ENCODE assay signal across 8 mouse cellular contexts in the genomic region with DNA sequence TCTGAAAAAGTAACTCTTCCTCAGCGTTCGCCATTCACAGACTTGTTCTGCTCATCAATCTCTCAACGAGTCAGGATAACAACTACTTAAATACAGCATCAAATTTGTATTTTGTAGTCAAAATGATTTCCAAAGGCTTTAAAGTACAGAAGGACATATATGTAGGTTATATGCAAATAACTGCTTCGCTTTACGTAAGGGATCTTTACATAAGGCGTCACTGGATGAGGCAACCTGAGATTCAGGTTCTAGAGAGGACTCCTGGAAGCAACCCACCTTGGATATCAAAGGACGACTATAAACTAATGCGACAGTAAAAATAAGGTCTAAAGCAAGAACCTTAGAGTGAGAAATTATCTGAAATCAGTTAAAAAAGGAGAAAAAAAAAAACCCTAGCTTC. TPM values are rescaled to one million over a fixed set of nuclear protein-coding genes. Genes with fewer than 3 reads are reported as not detected.
DNase-seq lines count a peak whose midpoint lies in the region; ATAC-seq and TF ChIP-seq lines count a peak whose summit lies in the region.

No protein-coding gene starts in this region.

- no peak for ATAC-seq in heart, embryonic 15.5 days (replicated peaks; ENCODE audit: insufficient number of reproducible peaks, insufficient read depth, low FRiP score, low read depth)
- ATAC-seq in forebrain, postnatal 0 days, result no peak
- ATAC-seq in megakaryocyte progenitor cell, adult 5-6 weeks (replicated peaks; ENCODE audit: poor library complexity), result no peak
- no peak for ATAC-seq in megakaryocyte, adult 5-6 weeks (ENCODE audit: poor library complexity, severe bottlenecking)

- H3K36me3 ChIP-seq in heart, embryonic 15.5 days, result no peaks in the 10 kb centered on the region
- H3K36me3 ChIP-seq in forebrain, postnatal 0 days (ENCODE audit: insufficient read depth), result no peaks in the 10 kb centered on the region
- no peaks in the 10 kb centered on the region for H3K36me3 ChIP-seq in midbrain, embryonic 10.5 days

- no peak for TF ChIP-seq CTCF in cortical plate, adult 2 months (IDR thresholded peaks at IDR 0.05; ENCODE audit: extremely low read depth, insufficient read depth, low read length)
- TF ChIP-seq CTCF in forebrain, postnatal 0 days (IDR thresholded peaks at IDR 0.05; ENCODE audit: low read depth), result no peak

- 63% methylated on average over 8 of the region's 8 CpGs for WGBS in heart, embryonic 15.5 days
- WGBS in forebrain, postnatal 0 days, result 66% methylated on average over 8 of the region's 8 CpGs
- WGBS in midbrain, embryonic 10.5 days, result 67% methylated on average over 8 of the region's 8 CpGs

- H3K27me3 ChIP-seq in heart, embryonic 15.5 days, result no peaks in the 10 kb centered on the region
- H3K27me3 ChIP-seq in forebrain, postnatal 0 days (ENCODE audit: insufficient read depth, low read length), result no peaks in the 10 kb centered on the region
- H3K27me3 ChIP-seq in midbrain, embryonic 10.5 days (ENCODE audit: low read depth, poor library complexity, severe bottlenecking), result peaks cover 41% of the 10 kb centered on the region

- no peak for DNase-seq in heart, adult 8-10 months (ENCODE audit: low spot score)
- DNase-seq in forebrain, postnatal 0 days, result no peak
- DNase-seq in midbrain, embryonic 10.5 days (ENCODE audit: low spot score), result no peak
- DNase-seq in right cerebral cortex, postnatal 36 days (ENCODE audit: low spot score in 2 of 2), result no peak

- H3K9ac ChIP-seq in heart, embryonic 15.5 days, result 0 out of 2 replicates have a peak overlapping the region, but pooled peaks have one; percentile 82
- peak overlapping the region; percentile 73; the same call in 1 of the 2 replicates for H3K9ac ChIP-seq in forebrain, postnatal 0 days

- no peaks in the 10 kb centered on the region for H3K9me3 ChIP-seq in heart, embryonic 15.5 days (replicated peaks)
- no peaks in the 10 kb centered on the region for H3K9me3 ChIP-seq in forebrain, postnatal 0 days (ENCODE audit: low read length)
- no peaks in the 10 kb centered on the region for H3K9me3 ChIP-seq in midbrain, embryonic 10.5 days (replicated peaks)

- H3K4me3 ChIP-seq in heart, embryonic 15.5 days, result peak overlapping the region; percentile 94
- peak overlapping the region; percentile 98; the same call in 1 of the 2 replicates for H3K4me3 ChIP-seq in cortical plate, adult 2 months (ENCODE audit: insufficient read depth, low read length)
- H3K4me3 ChIP-seq in forebrain, postnatal 0 days (ENCODE audit: low read depth, low read length), result peak overlapping the region; percentile 79
- peak overlapping the region; percentile 77 for H3K4me3 ChIP-seq in midbrain, embryonic 10.5 days

- H3K4me1 ChIP-seq in heart, embryonic 15.5 days (replicated peaks), result peaks cover 12% of the 10 kb centered on the region
- H3K4me1 ChIP-seq in cortical plate, adult 2 months (ENCODE audit: control insufficient read depth, insufficient read depth, low read length), result peaks cover 6% of the 10 kb centered on the region
- H3K4me1 ChIP-seq in forebrain, postnatal 0 days (ENCODE audit: insufficient read depth), result peaks cover 6% of the 10 kb centered on the region
- H3K4me1 ChIP-seq in midbrain, embryonic 10.5 days, result peaks cover 16% of the 10 kb centered on the region

- TF ChIP-seq POLR2A in cortical plate, adult 2 months (IDR thresholded peaks at IDR 0.05; ENCODE audit: extremely low read depth, insufficient read depth, low read length), result no peak

- no peak overlapping the region for H3K27ac ChIP-seq in heart, embryonic 15.5 days
- H3K27ac ChIP-seq in cortical plate, adult 2 months (ENCODE audit: insufficient read depth, low read length), result peak overlapping the region; percentile 40; the same call in 1 of the 2 replicates
- no peak overlapping the region for H3K27ac ChIP-seq in forebrain, postnatal 0 days (ENCODE audit: low read depth, low read length)
- H3K27ac ChIP-seq in midbrain, embryonic 10.5 days (replicated peaks), result no peak overlapping the region

- H3K4me2 ChIP-seq in heart, embryonic 15.5 days, result peak overlapping the region; percentile 80
- peak overlapping the region; percentile 75 for H3K4me2 ChIP-seq in forebrain, postnatal 0 days (ENCODE audit: low read depth)

RNA-seq across cellular contexts. Expression of gene Slc30a4, which starts 1.5 kb away (rescaled TPM):
- 5.1 and 5.3 TPM in 2 replicates for polyA plus RNA-seq in heart, embryonic 15.5 days (2015; fragmentation: Nextera tagmentation; extraction: Ambion mirVana)
- total RNA-seq in heart, adult 8-10 months (2022), result 1 to 10 TPM; 8.1 to 9.4 (median 8.6) TPM
- 25.9 and 26.7 TPM in 2 replicates for polyA plus RNA-seq in cortical plate, adult 2 months (2012; rRNA removed)
- 52.5 and 53.9 TPM in 2 replicates for total RNA-seq in forebrain, postnatal 0 days (2014; rRNA removed)
- 8.7 and 9.1 TPM in 2 replicates for polyA plus RNA-seq in forebrain, postnatal 0 days (2015; fragmentation: Nextera tagmentation; extraction: Ambion mirVana)
- 3.3 and 4.1 TPM in 2 replicates for polyA plus RNA-seq in midbrain, embryonic 10.5 days (2016; fragmentation: Nextera tagmentation; extraction: Ambion mirVana)
- 1.8 and 2.1 TPM in 2 replicates for total RNA-seq in megakaryocyte progenitor cell, adult 5-6 weeks (2015)
- 2.5 and 2.7 TPM in 2 replicates for total RNA-seq in megakaryocyte progenitor cell, adult 5-6 weeks (2017)
- total RNA-seq in megakaryocyte, adult 5-6 weeks (2015), result 1.2 and 1.9 TPM in 2 replicates
- 1.9 and 2.2 TPM in 2 replicates for total RNA-seq in megakaryocyte, adult 5-6 weeks (2017)

RNA-seq across cellular contexts. Expression of gene Bloc1s6, which starts 37.3 kb away (rescaled TPM):
- 27.3 and 32.4 TPM in 2 replicates for polyA plus RNA-seq in heart, embryonic 15.5 days (2015; fragmentation: Nextera tagmentation; extraction: Ambion mirVana)
- 10 to 100 TPM; 25.1 to 33.1 (median 29.1) TPM for total RNA-seq in heart, adult 8-10 months (2022)
- 35.9 and 36.7 TPM in 2 replicates for polyA plus RNA-seq in cortical plate, adult 2 months (2012; rRNA removed)
- 60.0 and 78.6 TPM in 2 replicates for total RNA-seq in forebrain, postnatal 0 days (2014; rRNA removed)
- 90.6 and 106 TPM in 2 replicates for polyA plus RNA-seq in forebrain, postnatal 0 days (2015; fragmentation: Nextera tagmentation; extraction: Ambion mirVana)
- polyA plus RNA-seq in midbrain, embryonic 10.5 days (2016; fragmentation: Nextera tagmentation; extraction: Ambion mirVana), result 76.0 and 83.1 TPM in 2 replicates
- 15.5 and 18.9 TPM in 2 replicates for total RNA-seq in megakaryocyte progenitor cell, adult 5-6 weeks (2015)
- total RNA-seq in megakaryocyte progenitor cell, adult 5-6 weeks (2017), result 18.8 and 28.1 TPM in 2 replicates
- total RNA-seq in megakaryocyte, adult 5-6 weeks (2015), result 12.0 and 12.9 TPM in 2 replicates
- 24.1 and 30.4 TPM in 2 replicates for total RNA-seq in megakaryocyte, adult 5-6 weeks (2017)
